Mouse (Mus musculus) retina, adult 2 months (tissue): Measurements from ENCODE around the gene Pcdh7.

Experiments used
- DNase-seq: peaks from one replicate; pipeline ENCODE4 v3.0.0-alpha.2; 2012; ENCODE audit warnings: low read depth, low spot score

Gene Pcdh7

GRCm38 (mm10) chr5:57899018-57899614 is 181.3 kb downstream of the Pcdh7 start:
- DNase-seq = no peak

- no peak for DNase-seq
Measured at GRCm38 (mm10) chr5:57907218-57907617, 189.5 kb downstream of the Pcdh7 start.

GRCm38 (mm10) chr5:57921140-57921539 is 203.4 kb downstream of the Pcdh7 start:
- no peak for DNase-seq

GRCm38 (mm10) chr5:57931331-57931730 is 213.6 kb downstream of the Pcdh7 start:
- DNase-seq = no peak

GRCm38 (mm10) chr5:57931738-57932137 is 214.0 kb downstream of the Pcdh7 start:
- DNase-seq = no peak

- no peak for DNase-seq
Measured at GRCm38 (mm10) chr5:57934666-57935065, 216.9 kb downstream of the Pcdh7 start.

- no peak for DNase-seq
Measured at GRCm38 (mm10) chr5:57940457-57940856, 222.7 kb downstream of the Pcdh7 start.

GRCm38 (mm10) chr5:57943176-57943575 is 225.4 kb downstream of the Pcdh7 start:
- DNase-seq = no peak

GRCm38 (mm10) chr5:57943611-57944010 is 225.8 kb downstream of the Pcdh7 start:
- DNase-seq = no peak

GRCm38 (mm10) chr5:57945419-57945818 is 227.7 kb downstream of the Pcdh7 start:
- no peak for DNase-seq

GRCm38 (mm10) chr5:57959317-57959716 is 241.6 kb downstream of the Pcdh7 start:
- no peak for DNase-seq

GRCm38 (mm10) chr5:57963792-57964191 is 246.0 kb downstream of the Pcdh7 start:
- DNase-seq = no peak

- no peak for DNase-seq
Measured at GRCm38 (mm10) chr5:57964201-57964600, 246.4 kb downstream of the Pcdh7 start.

- no peak for DNase-seq
Measured at GRCm38 (mm10) chr5:57993584-57993983, 275.8 kb downstream of the Pcdh7 start.

GRCm38 (mm10) chr5:58021331-58021730 is 303.6 kb downstream of the Pcdh7 start:
- DNase-seq = no peak

- DNase-seq = no peak
Measured at GRCm38 (mm10) chr5:58025123-58025522, 307.4 kb downstream of the Pcdh7 start.

GRCm38 (mm10) chr5:58025759-58026158 is 308.0 kb downstream of the Pcdh7 start:
- DNase-seq = no peak

GRCm38 (mm10) chr5:58039875-58040274 is 322.1 kb downstream of the Pcdh7 start:
- DNase-seq = no peak

- no peak for DNase-seq
Measured at GRCm38 (mm10) chr5:58044216-58044615, 326.4 kb downstream of the Pcdh7 start.

GRCm38 (mm10) chr5:58081054-58081453 is 363.3 kb downstream of the Pcdh7 start:
- DNase-seq = no peak

GRCm38 (mm10) chr5:58082230-58082629 is 364.5 kb downstream of the Pcdh7 start:
- no peak for DNase-seq

- DNase-seq = no peak
Measured at GRCm38 (mm10) chr5:58083056-58083455, 365.3 kb downstream of the Pcdh7 start.

GRCm38 (mm10) chr5:58083972-58084371 is 366.2 kb downstream of the Pcdh7 start:
- no peak for DNase-seq
